Mouse (Mus musculus) adrenal gland, adult 2 months (tissue): ENCODE results near the gene Hist2h2ac. TPM values are rescaled to one million over a fixed set of nuclear protein-coding genes. Genes with fewer than 3 reads are reported as not detected.
"Not testable (repeated sequence)": the region's sequence is repeated elsewhere in the genome, so short reads cannot be mapped to it uniquely, and the experiment has no call there.

ENCODE experiments used
- DNase-seq: peaks from one replicate; pipeline ENCODE4 v3.0.0; 2021
- microRNA-seq, 2 experiments: library from miRNA; unstranded; fragments of <30 nt; microRNA quantifications; one replicate each; pipeline ENCODE4 v1.2.0; 2021
- polyA plus RNA-seq: library from polyadenylated mRNA; depleted of rRNA; stranded (reverse); fragments of >200 nt; gene quantifications from 2 replicates; pipeline ENCODE4 v1.2.3, GENCODE M21; 2012; rRNA removed
- total RNA-seq, 2 experiments: library from RNA; stranded (reverse); gene quantifications; 2 replicates each; pipeline ENCODE4 v1.2.3; 2021

The Hist2h2ac gene
- total and polyA plus RNA-seq, 3 experiments = 5.1 to 58.9 (median 41.3) TPM

DNA sequence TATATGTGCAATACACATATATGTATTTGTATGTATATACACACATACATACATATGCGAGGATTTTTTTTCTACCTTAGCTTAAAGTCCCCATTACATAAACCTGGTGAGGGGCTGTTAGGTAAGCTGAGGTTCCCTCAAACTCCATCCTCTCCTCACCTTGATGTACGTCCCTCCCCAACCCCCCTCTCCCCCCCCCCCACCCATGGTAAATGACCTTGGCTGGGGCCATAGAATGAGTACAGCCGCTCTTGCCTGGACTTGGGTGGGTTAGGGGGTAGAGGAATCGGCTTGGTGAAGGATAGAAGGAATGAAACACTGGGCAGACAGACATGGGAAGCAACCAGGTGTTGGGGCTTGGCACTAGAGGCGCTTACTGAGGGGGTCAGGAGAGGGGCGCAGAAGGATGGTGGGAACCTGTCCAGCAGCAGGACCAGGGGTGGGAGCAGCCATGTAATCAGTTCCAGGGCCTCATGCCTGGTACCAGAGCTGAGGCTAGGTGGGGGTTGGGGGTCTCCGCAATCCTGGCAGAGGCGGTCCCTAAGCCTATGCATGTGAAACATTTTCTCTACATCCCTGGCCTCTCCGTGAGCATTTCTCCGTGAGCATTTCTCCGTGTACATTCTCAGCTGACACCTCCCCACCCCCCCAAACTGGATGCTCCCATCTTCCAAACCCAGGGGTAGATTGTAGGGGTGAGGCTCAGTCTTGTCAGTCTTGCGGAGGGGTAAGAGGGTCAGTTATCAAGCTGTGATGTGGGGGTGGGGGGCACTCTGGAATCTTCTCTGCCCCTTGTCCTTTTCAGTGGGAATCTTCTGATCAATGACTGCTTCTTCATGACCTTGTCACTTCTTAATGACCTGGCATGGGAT, 38.9 kb downstream of the Hist2h2ac start:
- no peak for DNase-seq

DNA sequence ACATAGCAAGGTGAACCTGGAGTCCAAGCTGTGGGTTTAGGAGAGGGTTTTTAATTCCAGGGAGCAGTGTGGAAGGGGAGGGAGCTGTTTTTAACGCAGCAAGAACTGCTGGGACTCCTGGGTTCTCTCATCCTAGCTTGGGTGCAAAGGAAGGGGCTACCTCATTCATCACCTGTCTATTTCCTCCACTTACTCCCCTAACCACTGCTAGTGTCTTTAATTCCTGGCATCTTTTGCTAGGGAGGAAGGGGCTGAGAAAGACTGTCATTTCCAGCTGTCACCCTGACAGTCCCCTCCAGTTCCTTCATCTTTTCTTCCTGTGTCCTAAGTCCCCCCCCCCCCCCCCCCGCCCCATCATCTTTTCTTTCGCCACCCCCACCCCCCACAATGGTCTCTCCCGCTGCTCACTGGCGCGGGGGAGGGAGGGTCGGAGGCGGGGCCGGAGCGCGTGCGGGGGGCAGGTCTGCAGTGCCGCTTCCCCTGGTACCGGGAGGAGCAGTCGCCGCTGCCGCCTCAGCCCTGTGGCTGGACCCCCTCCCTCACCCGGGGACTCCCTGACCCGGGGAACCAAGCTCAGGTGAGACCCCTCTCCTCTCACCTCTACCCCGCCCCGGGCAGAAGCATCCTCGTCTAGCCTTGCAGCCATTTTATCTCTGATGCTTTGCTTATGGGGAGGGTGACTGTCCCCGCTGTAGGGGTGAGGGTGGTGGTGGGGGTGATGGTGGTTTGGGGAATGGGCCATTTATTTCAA, 39.8 kb downstream of the Hist2h2ac start, which contains the start of gene Sv2a:
Gene Sv2a, plus strand, starts transcription at position 425 of the 751 bp plus-strand sequence.
- DNase-seq = peak; percentile 47

DNA sequence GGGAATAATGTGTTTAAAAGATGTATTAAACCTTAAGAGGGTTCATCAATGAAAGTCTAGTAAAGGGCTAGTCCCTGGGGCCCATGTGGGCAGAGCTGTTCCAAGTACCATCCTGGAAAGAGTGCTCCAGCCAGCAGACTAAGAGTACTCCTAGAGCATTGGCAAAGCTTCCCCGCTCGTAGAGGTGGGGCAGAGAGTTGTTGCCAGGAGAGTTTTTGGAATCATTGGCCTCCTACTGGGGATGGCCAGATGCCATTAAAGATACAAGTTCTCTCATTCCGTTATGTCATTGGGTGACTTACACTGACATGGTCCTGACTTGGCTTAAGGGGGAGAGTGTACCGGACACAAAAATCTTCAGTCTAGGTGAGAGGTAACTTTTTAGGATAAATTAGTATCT, 41.1 kb downstream of the Hist2h2ac start:
- peak; percentile 66 for DNase-seq

- no peak for DNase-seq
Observed at GRCm38 (mm10) chr3:96178902-96179301, 41.8 kb downstream of the Hist2h2ac start.

- no peak for DNase-seq
Observed at GRCm38 (mm10) chr3:96178427-96178826, 42.3 kb downstream of the Hist2h2ac start.

GRCm38 (mm10) chr3:96175251-96175650, 45.4 kb downstream of the Hist2h2ac start:
- DNase-seq = no peak

DNA sequence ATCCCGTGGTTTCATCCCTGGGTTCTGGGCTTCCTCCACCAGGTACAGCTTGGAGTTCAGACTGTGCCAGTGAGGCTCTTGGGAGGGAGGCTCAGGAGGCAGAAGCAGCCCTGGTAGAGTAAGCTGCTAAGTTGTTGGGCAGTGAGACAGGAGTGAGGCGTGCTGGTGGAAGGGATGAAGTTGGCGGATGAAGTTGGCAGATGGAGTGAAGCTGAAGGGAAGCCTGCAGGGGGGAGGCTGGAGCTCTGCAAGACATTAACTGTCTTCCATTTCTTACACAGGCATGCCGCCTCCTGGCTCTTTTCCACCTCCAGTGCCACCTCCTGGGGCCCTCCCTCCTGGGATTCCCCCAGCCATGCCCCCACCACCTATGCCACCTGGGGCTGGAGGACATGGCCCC, 46.6 kb downstream of the Hist2h2ac start:
- DNase-seq = not testable (repeated sequence)

- DNase-seq = no peak
Observed at GRCm38 (mm10) chr3:96173185-96173584, 47.5 kb downstream of the Hist2h2ac start.

- peak; percentile 92 for DNase-seq
Observed at GRCm38 (mm10) chr3:96172197-96173178, 48.2 kb downstream of the Hist2h2ac start, which contains the start of gene Sf3b4. TSS of gene Sf3b4 (plus strand) at chr3:96172332.

DNA sequence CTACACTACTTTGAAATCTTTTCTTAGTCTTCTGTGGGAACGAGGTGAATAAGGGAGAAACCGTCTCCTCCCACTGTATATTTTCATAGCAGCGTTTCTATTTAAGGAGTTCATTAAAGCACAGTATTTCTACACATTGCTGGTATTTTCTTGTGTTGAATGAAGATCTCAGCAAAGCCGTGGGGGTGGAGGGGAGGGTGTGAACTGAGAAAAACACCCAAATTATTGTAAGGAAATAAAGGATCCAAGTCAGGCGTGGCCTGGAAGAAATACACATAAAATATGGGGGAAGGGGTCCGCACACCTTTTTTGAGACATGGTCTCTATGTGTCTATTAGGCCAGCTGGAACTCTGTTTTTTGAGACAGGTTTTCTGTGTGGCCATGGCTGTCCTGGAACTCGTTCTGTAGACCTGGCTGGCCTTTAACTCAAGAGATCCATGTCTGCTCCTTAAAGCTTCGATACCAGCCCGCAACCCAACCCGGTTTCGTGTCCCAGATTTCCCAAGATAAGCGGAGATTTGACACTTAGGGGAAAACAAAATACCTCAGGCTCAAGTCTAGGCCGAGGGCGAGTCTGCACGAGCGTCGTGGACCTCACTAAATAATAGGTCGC, 49.0 kb downstream of the Hist2h2ac start:
- DNase-seq = no peak

GRCm38 (mm10) chr3:96170976-96171545, 49.6 kb downstream of the Hist2h2ac start:
- DNase-seq = peak; percentile 38

Small RNA genes lying within 50 kb of the gene (microRNA-seq; reads per million reads assigned to microRNA genes)
- gene Gm44492 (0 reads per million in 2 experiments), gene Gm47311 (0 reads per million in 2 experiments), gene Gm47313 (0 reads per million in 2 experiments)

Other genes with a start within 250 kb of the Hist2h2ac start
- 10 to 100 TPM; 12.9 to 24.7 TPM for gene Plekho1, start 224.9 kb downstream of the Hist2h2ac start, total RNA-seq
- 13.8 and 14.0 TPM in 2 replicates for gene Plekho1, start 224.9 kb downstream of the Hist2h2ac start, polyA plus RNA-seq
- 10 to 100 TPM; 38.3 to 39.4 TPM for gene Vps45, start 162.4 kb downstream of the Hist2h2ac start, total RNA-seq
- 2.6 and 3.0 TPM in 2 replicates for gene Vps45, start 162.4 kb downstream of the Hist2h2ac start, polyA plus RNA-seq
- gene Otud7b, start 116.4 kb downstream of the Hist2h2ac start, total RNA-seq = 10 to 100 TPM; 25.0 to 38.2 TPM
- 16.3 and 19.7 TPM in 2 replicates for gene Otud7b, start 116.4 kb downstream of the Hist2h2ac start, polyA plus RNA-seq
- 10 to 100 TPM; 27.4 to 34.6 TPM for gene Mtmr11, start 58.9 kb downstream of the Hist2h2ac start, total RNA-seq
- 15.0 and 20.5 TPM in 2 replicates for gene Mtmr11, start 58.9 kb downstream of the Hist2h2ac start, polyA plus RNA-seq
- 10 to 100 TPM; 49.4 to 55.2 TPM for gene Sf3b4, start 48.5 kb downstream of the Hist2h2ac start, total RNA-seq
- 169 and 183 TPM in 2 replicates for gene Sf3b4, start 48.5 kb downstream of the Hist2h2ac start, polyA plus RNA-seq
- 10 to 100 TPM in 1 of 2 experiments, 1 to 10 TPM in 1; 5.7 to 14.1 TPM for gene Sv2a, start 39.7 kb downstream of the Hist2h2ac start, total RNA-seq
- gene Sv2a, start 39.7 kb downstream of the Hist2h2ac start, polyA plus RNA-seq = 3.3 and 3.6 TPM in 2 replicates
- 10 to 100 TPM; 29.6 to 38.9 TPM for gene Bola1, start 1.2 kb downstream of the Hist2h2ac start, total RNA-seq
- 95.5 and 96.5 TPM in 2 replicates for gene Bola1, start 1.2 kb downstream of the Hist2h2ac start, polyA plus RNA-seq
- gene Hist2h2ab, start 1.0 kb downstream of the Hist2h2ac start, total RNA-seq = 1 to 10 TPM; 3.1 to 8.3 TPM
- gene Hist2h2ab, start 1.0 kb downstream of the Hist2h2ac start, polyA plus RNA-seq = 0.93 and 4.7 TPM in 2 replicates
- gene Hist2h2be, start 239 bp upstream of the Hist2h2ac start, total RNA-seq = 10 to 100 TPM; 15.6 to 23.5 TPM
- gene Hist2h2be, start 239 bp upstream of the Hist2h2ac start, polyA plus RNA-seq = 6.1 and 6.4 TPM in 2 replicates
- 10 to 100 TPM; 21.8 to 28.5 TPM for gene Hist2h3c2, start 18.2 kb upstream of the Hist2h2ac start, total RNA-seq
- gene Hist2h3c2, start 18.2 kb upstream of the Hist2h2ac start, polyA plus RNA-seq = 59.6 and 80.3 TPM in 2 replicates
- 100 to 1,000 TPM; 493 to 563 TPM for gene Hist2h2aa2, start 19.4 kb upstream of the Hist2h2ac start, total RNA-seq
- gene Hist2h2aa2, start 19.4 kb upstream of the Hist2h2ac start, polyA plus RNA-seq = 686 and 751 TPM in 2 replicates
- gene Hist2h2aa1, start 24.6 kb upstream of the Hist2h2ac start, total RNA-seq = 10 to 100 TPM in 1 of 2 experiments, not detected in 1; 21.4 TPM
- 503 and 643 TPM in 2 replicates for gene Hist2h2aa1, start 24.6 kb upstream of the Hist2h2ac start, polyA plus RNA-seq
- gene Hist2h3c1, start 25.8 kb upstream of the Hist2h2ac start, total RNA-seq = 1 to 10 TPM in 1 of 2 experiments, not detected in 1; 2.0 TPM
- gene Hist2h3c1, start 25.8 kb upstream of the Hist2h2ac start, polyA plus RNA-seq = not detected in 2 replicates
- 10 to 100 TPM; 15.2 to 26.7 TPM for gene Hist2h4, start 42.4 kb upstream of the Hist2h2ac start, total RNA-seq
- gene Hist2h4, start 42.4 kb upstream of the Hist2h2ac start, polyA plus RNA-seq = 2.7 and 2.8 TPM in 2 replicates
- 10 to 100 TPM; 50.8 to 65.4 TPM for gene Hist2h3b, start 47.8 kb upstream of the Hist2h2ac start, total RNA-seq
- 30.9 and 38.0 TPM in 2 replicates for gene Hist2h3b, start 47.8 kb upstream of the Hist2h2ac start, polyA plus RNA-seq
- gene Hist2h2bb, start 48.9 kb upstream of the Hist2h2ac start, total RNA-seq = 10 to 100 TPM; 61.7 to 85.5 TPM
- gene Hist2h2bb, start 48.9 kb upstream of the Hist2h2ac start, polyA plus RNA-seq = 0.93 TPM in 1 of 2 replicates, not detected in the other
- gene Fcgr1, start 73.1 kb upstream of the Hist2h2ac start, total RNA-seq = 1 to 10 TPM; 1.9 to 2.1 TPM
- 2.2 and 2.3 TPM in 2 replicates for gene Fcgr1, start 73.1 kb upstream of the Hist2h2ac start, polyA plus RNA-seq
- not detected for gene BC107364, start 231.4 kb upstream of the Hist2h2ac start, total RNA-seq
- gene BC107364, start 231.4 kb upstream of the Hist2h2ac start, polyA plus RNA-seq = not detected in 2 replicates